Mouse (Mus musculus): Measurements from ENCODE around the gene Cdh13. TPM values are rescaled to one million over a fixed set of nuclear protein-coding genes. Genes with fewer than 3 reads are reported as not detected.

Gene Cdh13
- total RNA-seq, 1 experiment from 2014 or later = 19.8 TPM

DNA sequence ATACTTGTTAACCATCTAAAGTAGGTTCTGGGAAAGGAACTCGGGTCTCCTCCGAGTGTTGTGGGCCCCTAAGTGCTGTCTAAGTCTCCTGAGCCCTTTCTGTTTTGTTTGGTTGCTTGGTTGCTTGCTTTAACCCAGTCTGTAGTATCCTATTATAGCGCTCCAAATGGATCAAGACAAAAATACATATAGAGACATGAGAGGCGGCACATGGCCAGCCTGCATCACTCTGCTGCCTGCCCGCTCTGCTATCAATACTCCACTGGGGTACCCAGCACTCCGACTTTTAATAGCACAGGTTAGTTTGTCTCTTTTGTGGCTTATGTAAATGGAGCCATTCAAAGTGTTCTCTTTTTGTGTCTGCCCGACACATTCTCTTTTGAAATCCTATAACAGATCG lies 285.8 kb downstream of the Cdh13 start:
- DNase-seq = no peak

DNA sequence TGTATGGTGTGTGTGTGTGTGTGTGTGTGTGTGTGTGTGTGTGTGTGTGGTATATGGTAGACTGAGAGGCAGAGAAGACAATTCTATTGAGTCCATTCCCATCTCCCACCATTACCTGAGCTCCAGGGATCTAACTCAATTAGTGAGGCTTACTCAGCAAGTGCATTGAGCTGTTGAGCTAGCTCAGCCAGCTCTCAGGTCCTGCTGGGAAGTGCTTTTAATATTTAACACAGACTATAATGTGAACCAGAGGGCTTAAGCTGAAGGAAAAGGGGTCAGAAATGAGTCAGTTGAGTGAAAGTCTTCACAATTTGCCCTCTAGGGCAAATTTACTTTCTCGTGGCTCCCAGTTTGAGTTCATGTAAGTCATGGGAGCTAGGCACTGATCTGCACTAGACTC lies 297.7 kb downstream of the Cdh13 start:
- no peak for DNase-seq

DNA sequence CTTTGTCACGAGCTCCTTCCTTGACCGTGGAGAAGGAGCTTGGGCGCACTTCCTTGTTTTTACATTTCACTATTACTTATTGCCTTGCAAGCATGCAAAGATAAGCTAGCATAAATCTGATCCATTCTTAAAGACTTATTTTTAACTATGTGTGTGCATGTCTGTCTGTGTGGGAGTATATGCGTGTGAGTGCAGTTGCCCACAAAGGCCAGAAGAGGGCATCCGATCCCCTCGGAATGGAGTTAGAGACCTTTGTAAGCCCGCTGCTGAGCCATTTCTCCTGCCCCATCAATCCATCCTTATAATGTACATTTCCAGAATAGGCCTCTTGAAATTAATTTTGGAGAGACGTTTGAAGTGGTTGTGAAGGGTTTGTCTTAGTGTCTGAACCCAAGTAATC lies 298.7 kb downstream of the Cdh13 start:
- no peak for DNase-seq

DNA sequence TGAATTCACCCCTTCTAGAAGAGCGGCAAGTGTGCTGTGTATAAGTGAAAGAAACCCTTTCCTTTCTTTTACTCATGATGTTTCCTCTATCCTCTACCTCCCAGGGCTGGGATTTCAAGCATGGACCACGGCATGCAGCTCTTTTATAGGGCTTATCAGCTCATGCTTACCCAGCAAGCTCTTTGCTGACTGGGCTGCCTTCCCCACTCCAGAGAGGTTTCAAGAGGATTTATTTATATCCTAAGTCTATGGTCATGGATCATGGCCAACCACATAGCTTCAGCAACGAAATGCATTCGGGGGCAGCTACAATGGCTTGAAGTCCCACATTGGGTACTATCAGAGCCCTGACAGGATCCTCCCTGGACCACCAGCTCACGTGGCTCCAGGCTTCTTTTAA lies 304.4 kb downstream of the Cdh13 start:
- DNase-seq = no peak

DNA sequence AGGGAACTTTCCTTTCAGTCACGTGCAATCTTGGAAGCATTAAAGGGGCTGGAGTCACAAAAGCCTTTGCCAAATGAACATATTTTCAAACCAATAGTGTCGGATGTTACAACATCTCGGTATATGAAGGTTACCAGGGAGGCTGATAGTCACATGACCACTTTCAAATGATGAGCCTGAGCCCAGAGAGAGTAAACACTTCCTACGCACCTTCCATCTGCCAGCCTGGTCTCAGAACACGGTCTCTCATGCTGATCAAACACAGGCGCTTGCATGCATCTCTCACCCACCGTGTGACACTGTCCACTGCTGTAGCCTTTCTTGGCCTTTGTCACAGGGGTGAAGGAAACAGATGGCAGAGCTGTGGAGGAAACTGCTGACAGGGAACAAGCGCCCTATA lies 313.3 kb downstream of the Cdh13 start:
- DNase-seq = no peak

DNA sequence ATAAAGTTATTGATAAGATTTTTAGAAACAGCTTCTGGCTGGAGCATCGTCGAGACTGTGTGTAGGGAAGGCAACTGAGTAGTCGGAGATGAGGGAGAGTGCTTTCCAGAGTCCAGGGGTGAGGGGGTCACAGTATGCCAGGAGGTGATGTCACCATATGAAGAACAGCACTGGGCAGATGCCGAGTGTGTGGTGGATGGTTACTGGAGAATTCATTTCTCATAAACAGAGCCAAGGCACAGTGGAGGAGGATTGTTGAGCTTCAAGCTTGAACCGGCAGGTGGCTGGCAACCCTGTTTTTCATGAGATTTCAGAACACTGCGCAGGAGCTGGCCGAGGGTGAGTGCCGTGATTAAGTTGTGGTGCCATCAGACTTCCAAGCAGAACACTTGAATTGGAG lies 317.8 kb downstream of the Cdh13 start:
- no peak for DNase-seq

DNA sequence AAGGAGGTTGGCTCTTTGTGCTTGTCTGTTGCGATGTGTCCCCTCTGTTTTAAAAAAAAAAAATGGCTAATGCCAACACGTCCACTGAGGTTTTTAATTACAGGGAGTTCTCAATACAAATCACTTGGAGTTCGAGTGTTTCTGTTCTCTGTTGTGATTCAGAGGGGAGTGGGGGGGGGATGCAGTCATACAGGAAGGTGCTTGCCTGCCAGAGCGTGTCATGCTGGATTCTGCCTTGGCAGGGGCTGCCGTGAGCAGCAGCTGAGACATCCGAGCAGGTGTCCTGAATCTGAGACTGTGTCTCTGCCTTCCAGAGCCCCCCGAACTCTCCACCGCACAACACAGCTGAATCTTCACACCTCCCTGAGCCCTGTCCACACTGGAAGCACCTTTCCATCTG lies 318.5 kb downstream of the Cdh13 start:
- no peak for DNase-seq

DNA sequence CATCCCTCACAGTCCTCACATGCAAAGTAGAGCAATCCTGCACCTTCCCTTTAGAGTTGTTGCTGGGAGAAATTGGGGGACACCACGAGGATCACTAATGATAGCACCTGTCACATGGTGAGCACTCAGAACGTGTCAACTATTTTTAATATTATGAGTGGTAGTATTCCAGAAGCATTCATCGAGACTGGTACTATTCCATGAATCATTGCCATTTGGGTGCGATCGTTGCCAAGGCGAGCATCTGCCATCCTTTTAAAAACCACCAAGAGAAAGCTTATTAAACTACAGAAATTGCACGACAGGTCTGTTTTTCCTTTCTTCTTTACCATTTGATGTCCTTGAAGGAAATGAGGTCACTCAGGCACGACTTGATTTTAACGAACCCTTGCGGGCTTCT lies 328.0 kb downstream of the Cdh13 start:
- DNase-seq = no peak

DNA sequence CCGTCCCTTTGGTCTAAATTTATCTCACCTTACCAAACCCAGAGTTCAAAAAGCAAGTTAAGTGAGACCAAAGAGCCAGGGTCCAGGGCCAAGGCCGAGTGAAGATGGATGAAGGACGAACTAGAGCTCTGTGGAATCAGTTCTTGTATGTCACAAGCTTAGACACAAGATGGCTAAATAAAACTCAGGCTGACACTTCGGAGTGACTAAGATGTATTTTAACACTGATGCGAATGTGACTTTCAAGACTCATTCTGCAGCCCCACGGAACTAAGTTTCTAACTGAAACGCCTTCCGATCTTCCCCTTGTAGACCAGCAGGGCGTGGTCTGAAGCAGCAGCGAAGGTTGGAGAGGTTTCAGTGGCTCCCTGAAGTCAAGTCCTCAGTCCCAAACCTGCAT lies 334.7 kb downstream of the Cdh13 start:
- no peak for DNase-seq

DNA sequence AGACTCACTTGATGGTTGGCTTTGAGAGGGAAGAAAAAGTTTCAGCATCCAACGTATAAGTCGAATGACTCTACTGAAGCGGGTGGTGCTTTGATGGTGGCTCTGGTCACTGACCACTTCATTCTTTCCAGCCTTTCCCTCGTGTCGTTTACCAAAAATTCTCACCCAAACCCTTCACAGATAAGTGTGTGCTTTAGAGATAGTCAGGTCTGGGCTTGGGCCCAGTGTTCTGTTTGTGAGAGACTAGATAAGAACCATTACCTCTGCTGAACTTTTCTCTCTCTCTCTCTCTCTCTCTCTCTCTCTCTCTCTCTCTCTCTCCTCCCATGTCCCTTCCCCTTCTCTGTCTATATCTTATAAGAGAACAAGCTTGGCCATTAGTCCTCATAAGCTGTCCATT lies 342.9 kb downstream of the Cdh13 start:
- no peak for DNase-seq

DNA sequence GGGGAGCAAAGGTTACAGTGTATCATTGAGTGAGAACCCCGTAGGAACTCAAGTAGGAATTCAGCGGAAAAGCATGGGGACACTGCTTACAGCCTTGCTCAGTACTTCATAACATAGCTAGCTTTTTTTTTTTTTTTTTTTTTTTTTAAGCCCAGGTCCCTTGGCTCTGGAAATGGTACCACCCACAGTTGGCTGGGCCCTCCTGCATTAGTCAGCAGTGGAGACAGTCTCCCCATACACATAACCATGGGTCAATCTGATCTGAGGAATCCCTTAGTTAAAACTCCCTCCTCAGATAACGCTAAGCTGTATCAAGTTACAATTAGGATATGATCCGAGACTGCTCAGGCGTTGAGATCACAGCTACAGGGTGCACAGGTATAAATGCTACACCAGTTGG lies 344.2 kb downstream of the Cdh13 start:
- DNase-seq = peak; percentile 15

DNA sequence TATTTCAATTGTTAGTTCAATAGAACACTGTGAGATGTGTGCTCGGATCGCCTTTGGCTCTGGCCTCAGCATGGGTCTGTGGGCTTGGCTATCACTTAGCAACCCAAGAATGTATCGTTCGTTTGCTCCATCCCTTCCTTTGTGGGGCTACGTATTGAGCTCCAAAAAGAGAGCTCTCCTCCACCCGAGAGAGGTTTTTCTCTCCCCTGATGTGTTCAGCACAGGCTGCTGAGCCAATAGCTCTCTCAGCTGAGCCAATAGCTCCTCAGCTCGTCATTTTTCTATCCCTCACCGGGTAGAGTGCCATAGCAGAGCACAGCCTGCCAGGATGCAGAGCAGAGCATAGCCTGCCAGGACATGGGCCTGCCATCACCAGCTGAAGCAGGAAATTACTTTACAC lies 345.2 kb downstream of the Cdh13 start:
- no peak for DNase-seq

DNA sequence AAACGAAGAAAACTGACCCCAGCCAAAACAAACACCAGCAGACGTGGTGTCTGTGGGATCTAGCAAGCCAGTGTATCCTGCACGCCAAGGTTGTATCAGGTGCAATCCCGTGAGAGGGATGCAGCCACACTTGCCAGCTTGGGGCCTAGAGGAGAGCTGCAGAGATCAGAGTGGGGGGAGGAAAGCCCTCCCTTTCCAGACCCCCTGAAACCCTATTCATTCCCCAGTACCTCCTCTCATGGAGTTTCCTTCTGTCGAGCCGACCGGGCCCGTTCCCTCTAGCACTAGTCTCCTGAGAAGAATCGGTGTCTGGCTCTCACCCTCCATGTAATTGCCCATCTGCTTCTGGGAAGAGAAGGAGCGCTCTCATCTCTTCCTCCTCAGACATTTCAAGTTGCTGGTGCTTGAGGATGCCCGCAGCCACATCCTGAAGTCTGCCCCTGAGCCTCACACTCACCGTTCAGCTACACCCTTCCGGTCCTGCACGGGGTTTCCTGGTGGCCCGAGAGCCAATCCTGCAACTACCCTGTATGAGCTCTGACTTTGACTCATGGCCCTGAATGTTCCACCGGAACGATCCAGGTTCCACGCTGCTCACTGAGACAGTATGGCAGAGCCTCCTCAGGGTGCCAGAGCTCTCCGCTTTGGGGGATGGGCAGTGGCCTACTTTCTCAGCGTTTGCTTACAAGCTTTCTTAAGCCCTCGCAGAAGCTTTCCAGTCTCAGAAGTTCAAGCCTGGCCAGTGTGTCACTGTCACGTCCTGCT lies 351.9 kb downstream of the Cdh13 start:
- no peak for DNase-seq

DNA sequence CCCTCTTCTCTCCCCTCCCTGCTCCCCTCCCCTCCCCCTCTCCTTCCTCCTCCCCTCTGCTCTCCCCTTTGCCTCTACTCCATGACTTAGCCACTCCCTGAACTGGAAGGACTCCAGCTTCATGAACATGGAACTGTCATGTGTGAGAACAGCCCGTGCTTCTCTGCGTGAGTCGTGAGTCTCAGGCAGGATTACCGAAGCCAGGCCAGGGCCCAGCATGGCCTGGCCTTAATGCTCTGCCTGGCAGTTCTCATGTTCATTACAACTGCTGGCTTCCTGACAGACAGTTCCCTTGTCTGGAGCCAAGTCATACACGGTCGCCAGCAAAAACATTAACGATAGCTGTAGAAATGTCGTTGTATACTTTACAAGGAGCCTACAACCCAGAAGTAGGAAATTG lies 356.1 kb downstream of the Cdh13 start:
- no peak for DNase-seq

DNA sequence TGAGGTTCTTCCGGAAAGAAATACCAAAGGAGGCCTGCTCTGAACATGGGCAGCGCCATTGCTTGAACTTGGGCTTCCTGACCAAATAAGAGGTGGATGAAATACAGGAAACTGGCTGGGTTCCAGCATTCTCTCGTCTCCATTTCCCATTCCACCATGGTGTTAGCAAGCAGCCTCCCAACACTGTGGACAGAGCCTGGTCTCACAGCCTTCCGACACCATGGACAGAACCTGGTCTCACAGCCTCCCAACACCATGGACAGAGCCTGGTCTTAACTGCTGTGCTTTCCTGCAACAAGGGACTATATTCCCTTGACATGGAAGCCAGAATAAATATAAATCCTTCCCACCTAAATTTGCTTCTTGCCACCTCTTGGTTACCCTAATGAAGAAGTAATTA lies 358.3 kb downstream of the Cdh13 start:
- DNase-seq = no peak

DNA sequence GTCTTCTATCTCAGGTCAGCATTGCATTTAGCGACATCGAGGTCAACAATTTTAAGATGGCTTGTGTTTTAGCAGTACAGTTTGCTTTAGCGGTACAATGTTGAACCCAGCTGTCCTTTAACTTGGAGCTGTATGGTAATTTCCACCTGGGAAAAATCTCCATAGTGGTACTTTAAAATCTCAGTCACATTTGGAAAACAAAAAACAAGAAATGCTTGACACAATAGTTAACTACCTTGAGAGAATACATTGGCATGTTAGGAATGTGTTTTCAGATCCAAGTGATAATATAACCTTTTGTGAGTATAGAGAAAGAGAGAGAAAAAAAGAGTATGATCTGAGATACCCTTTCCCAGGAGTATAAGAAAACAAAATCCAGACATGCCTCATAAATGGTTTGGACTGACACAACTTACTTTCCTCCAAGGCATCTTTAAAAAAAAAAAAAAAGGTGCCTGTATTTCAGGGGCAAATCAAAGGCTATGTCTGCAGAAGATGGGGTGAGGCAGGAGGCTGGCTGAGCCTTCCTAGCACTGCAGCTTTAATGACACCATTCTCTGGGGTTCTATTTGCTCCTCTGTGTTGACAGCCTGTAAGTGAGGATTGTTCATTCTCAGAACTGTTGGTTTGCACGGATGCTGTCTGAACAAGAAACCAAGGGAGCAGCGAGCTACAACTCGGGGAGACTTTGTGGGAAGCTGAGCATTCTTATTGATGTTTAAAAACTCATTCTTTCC lies 365.4 kb downstream of the Cdh13 start:
- no peak for DNase-seq

DNA sequence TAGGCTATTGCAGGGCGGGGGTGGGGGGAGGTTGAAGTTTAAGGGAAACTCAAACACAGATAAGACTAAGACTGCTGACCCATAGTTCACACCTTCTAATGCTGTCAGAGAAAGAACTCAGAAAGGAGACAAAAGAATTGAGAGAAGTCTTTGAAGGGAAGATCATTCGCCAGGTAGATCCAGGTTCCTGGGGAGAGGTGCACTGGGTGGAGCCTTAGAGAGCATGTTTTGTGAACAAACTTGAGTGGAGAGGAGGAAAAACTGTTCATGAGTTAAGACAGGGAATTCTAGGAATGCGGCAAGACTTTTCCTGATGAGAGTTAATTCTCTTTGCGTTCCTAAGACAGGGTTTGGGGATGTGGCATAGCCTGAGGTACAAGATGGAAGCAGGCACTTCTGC lies 366.4 kb downstream of the Cdh13 start:
- DNase-seq = no peak

DNA sequence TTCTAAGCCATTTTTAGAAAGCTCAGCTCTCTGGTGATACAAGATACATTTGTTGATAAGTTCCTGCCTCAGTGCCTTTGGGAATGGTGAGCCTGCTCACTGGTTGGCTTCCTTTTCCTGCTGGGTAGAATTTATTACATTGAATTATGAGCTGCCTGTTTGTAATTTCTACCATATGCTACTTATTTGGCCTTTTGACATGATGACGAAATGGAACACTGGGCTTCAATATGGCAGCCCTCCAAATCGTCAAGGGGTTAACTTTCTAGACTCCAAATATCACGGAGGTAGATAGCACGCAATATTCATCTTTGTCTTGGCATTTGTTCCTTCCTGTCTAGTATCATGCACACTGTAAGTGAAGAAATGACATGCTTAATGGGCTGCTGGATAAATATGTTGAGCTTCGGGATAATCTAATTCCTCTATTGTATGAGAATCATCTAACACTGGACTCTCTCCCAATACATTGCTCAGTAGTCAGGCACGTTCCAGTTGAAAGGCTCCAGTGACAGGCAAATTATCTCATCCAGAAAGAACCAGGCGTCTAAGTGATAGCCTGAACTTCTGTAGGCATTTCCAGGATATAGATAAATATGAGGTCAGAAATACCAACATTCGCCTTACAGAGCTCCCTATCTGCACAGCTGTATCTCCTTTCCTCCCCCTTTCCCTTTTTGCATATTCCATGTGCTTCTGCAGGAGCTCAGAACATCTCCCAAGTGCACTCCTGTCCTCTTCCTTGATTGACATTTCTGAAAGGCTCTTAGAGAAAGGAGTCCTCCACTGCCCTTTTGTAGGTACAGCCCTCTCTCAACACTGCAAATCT lies 378.7 kb downstream of the Cdh13 start:
- no peak for DNase-seq

DNA sequence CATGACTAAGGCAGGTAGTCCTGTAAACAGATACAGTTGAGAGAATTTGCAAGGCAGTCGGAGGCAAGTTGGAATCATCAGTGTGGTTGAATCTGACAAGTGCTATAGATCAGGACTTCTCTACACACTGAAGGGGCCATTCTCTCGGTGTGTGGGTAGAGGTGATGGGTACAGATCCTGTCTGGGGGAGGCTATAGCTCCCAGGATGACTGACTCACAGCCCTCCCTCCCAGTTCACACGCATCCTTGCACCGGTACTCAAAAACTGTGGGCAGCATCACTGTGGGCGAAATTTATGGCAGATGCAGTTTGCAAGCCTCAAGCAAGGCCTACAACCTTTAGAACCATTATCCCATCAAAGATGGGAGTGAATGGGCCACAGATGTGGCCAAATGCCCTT lies 381.5 kb downstream of the Cdh13 start:
- DNase-seq = no peak

DNA sequence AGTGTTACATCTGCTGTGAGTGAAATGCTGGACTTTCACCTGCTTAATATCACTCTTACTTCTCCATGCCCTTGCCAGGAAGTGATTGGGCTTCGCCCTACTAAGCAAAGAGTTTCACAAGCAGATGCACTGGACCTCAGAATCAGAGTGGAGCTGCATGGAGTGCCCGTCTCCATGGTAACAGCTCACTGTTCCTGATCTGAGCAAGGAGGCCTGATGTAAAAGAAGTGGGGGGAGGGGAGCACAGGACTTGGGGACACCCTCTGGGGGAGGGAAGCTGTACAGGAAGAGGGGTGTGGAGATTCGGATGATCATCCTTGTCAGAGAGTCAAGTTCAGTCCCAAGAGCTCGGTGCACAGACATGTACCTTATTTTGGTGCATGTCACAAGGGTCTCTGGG lies 384.2 kb downstream of the Cdh13 start:
- no peak for DNase-seq

DNA sequence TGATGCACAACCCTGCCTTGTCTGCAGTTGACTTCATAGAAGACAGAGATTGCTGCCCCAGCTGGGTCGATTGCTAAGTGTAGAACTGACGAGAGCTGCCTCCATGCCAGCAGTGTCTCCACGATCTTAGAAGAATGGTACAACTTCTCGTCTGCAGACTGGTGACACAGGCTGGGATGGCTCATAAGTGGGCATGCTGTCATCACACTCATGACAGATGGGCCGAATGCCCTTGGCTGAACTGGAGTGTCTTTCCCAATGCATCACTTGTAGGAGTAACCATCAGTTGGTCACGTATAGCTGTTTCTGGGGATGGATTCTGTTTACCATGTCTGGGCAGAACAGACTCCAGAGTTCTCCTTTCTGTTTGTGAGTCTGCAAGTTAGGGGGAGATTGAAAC lies 392.7 kb downstream of the Cdh13 start:
- peak; percentile 32 for DNase-seq

DNA sequence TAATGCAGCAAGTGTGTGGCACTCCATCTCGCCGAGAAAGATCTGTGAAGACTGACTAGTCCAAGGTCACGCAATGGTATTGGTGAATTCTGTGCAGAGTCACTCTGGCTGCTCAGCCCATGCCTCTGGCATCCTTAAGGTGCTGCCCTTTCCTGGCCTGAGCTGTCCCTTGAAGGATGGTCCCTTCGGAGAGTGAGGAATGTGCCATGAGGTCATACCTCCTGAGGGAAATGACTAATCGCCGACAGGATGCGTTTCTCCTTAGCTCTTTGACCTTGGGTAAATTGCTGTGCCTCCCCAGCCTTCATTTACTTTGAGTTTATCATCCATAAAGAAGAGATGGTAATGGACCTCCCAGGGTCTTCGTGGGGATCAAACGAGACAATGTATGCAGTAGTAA lies 395.8 kb downstream of the Cdh13 start:
- DNase-seq = peak; percentile 31

DNA sequence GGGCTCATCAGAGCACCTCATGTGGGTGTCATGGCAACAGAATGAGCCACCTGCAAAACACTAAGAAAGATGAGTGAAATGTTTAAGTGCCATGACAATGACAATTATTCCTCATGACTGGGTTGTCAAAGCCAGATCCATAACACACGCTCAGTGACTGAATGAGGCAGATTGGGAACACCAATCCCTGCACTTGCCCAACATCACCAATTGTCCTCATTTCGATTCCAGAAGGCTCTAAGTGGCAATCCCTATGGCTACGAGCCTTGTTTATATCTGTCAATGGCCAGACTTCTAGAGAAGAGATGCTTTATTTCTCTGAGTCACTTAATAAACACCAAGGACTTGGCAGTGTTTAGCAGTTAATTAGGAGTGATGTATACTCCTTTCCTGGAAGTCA lies 399.9 kb downstream of the Cdh13 start:
- no peak for DNase-seq
